Mouse (Mus musculus) Muller cell, postnatal 12 days (primary cell): ENCODE results near the gene Osbpl5.

ENCODE experiments used
- DNase-seq: peaks from one replicate; pipeline ENCODE4 v3.0.0-alpha.2; 2015; ENCODE audit errors: inconsistent ontology term

Gene Osbpl5

GRCm38 (mm10) chr7:143755357-143756124 is 1.2 kb downstream of the Osbpl5 start:
- no peak for DNase-seq

GRCm38 (mm10) chr7:143753990-143754715 is 2.6 kb downstream of the Osbpl5 start:
- DNase-seq, result peak; percentile 38

- DNase-seq, result no peak
Measured at GRCm38 (mm10) chr7:143752606-143753005, 4.2 kb downstream of the Osbpl5 start.

- DNase-seq, result no peak
Measured at GRCm38 (mm10) chr7:143752056-143752455, 4.7 kb downstream of the Osbpl5 start.

GRCm38 (mm10) chr7:143751380-143751779 is 5.4 kb downstream of the Osbpl5 start:
- no peak for DNase-seq

GRCm38 (mm10) chr7:143749045-143749444 is 7.7 kb downstream of the Osbpl5 start:
- no peak for DNase-seq

- peak; percentile 91 for DNase-seq
Measured at GRCm38 (mm10) chr7:143748041-143748868, 8.5 kb downstream of the Osbpl5 start.

GRCm38 (mm10) chr7:143740653-143741052 is 16.1 kb downstream of the Osbpl5 start:
- DNase-seq, result no peak

- peak; percentile 93 for DNase-seq
Measured at GRCm38 (mm10) chr7:143739511-143740461, 17.0 kb downstream of the Osbpl5 start.

- DNase-seq, result peak; percentile 48
Measured at GRCm38 (mm10) chr7:143738601-143739006, 18.2 kb downstream of the Osbpl5 start.

GRCm38 (mm10) chr7:143738194-143738593 is 18.6 kb downstream of the Osbpl5 start:
- no peak for DNase-seq

GRCm38 (mm10) chr7:143733746-143734145 is 23.0 kb downstream of the Osbpl5 start:
- DNase-seq, result no peak

- DNase-seq, result peak; percentile 52
Measured at GRCm38 (mm10) chr7:143729886-143730285, 26.9 kb downstream of the Osbpl5 start.

GRCm38 (mm10) chr7:143726396-143726795 is 30.4 kb downstream of the Osbpl5 start:
- DNase-seq, result no peak

GRCm38 (mm10) chr7:143723841-143724240 is 32.9 kb downstream of the Osbpl5 start:
- DNase-seq, result no peak

GRCm38 (mm10) chr7:143722646-143723045 is 34.1 kb downstream of the Osbpl5 start:
- DNase-seq, result no peak

GRCm38 (mm10) chr7:143717811-143718210 is 39.0 kb downstream of the Osbpl5 start:
- peak; percentile 74 for DNase-seq

GRCm38 (mm10) chr7:143713421-143713820 is 43.4 kb downstream of the Osbpl5 start:
- no peak for DNase-seq

- no peak for DNase-seq
Measured at GRCm38 (mm10) chr7:143712771-143713348, 43.9 kb downstream of the Osbpl5 start.

- no peak for DNase-seq
Measured at GRCm38 (mm10) chr7:143712023-143712422, 44.8 kb downstream of the Osbpl5 start.

GRCm38 (mm10) chr7:143711381-143711780 is 45.4 kb downstream of the Osbpl5 start:
- no peak for DNase-seq
